Mouse (Mus musculus) hindbrain, embryonic 13.5 days (tissue): ENCODE data around the gene Ppt2. TPM values are rescaled to one million over a fixed set of nuclear protein-coding genes. Genes with fewer than 3 reads are reported as not detected.

Experiments
- ATAC-seq: fragments of 200-750 bp; cut with Nextera tagmentation; 2 replicates; pipeline ENCODE4 v1.8.0; 2017; ENCODE audit warnings: moderate TSS enrichment; ENCODE audit not compliant: low FRiP score
- H3K27ac ChIP-seq: fragments of 300-500 bp; sonication (generic); 2 replicates; pipeline ENCODE4 v1.5.1; 2015; ENCODE audit warnings: inconsistent platforms, mild to moderate bottlenecking, moderate library complexity
- H3K27me3 ChIP-seq: fragments of 300-500 bp; sonication (generic); 2 replicates; pipeline ENCODE4 v1.6.1; 2015; ENCODE audit warnings: mild to moderate bottlenecking, inconsistent platforms
- H3K36me3 ChIP-seq: fragments of 300-500 bp; sonication (generic); 2 replicates; pipeline ENCODE4 v1.6.1; 2015; ENCODE audit warnings: mild to moderate bottlenecking, inconsistent platforms
- H3K4me1 ChIP-seq: fragments of 300-500 bp; sonication (generic); replicated peaks from 2 replicates; pipeline ENCODE4 v1.6.1; 2015; ENCODE audit warnings: inconsistent platforms
- H3K4me2 ChIP-seq: fragments of 300-500 bp; sonication (generic); 2 replicates; pipeline ENCODE4 v1.6.1; 2015; ENCODE audit warnings: inconsistent platforms, mild to moderate bottlenecking, moderate library complexity
- H3K4me3 ChIP-seq: fragments of 300-500 bp; sonication (generic); 2 replicates; pipeline ENCODE4 v1.5.1; 2015; ENCODE audit warnings: mild to moderate bottlenecking, inconsistent platforms
- H3K9ac ChIP-seq: fragments of 300-500 bp; sonication (generic); 2 replicates; pipeline ENCODE4 v1.6.1; 2015; ENCODE audit warnings: mild to moderate bottlenecking, inconsistent platforms
- H3K9me3 ChIP-seq: fragments of 300-500 bp; sonication (generic); 2 replicates; pipeline ENCODE4 v1.6.1; 2016; ENCODE audit warnings: inconsistent platforms
- WGBS: fragments of 180-500 bp; shearing (Covaris S2); methylation state at CpG from one replicate; pipeline ENCODE4 v1.1.7; 2015; 5-methylcytosine and 5-hydroxymethylcytosine counted together
- polyA plus RNA-seq: library from polyadenylated mRNA; unstranded; fragments of >200 nt; fragmentation: Nextera tagmentation; extraction: Ambion mirVana; gene quantifications from 2 replicates; pipeline ENCODE4 v1.2.1, GENCODE M21; 2015

The Ppt2 gene
- polyA plus RNA-seq, 1 experiment from 2014 or later: 21.7 TPM

DNA sequence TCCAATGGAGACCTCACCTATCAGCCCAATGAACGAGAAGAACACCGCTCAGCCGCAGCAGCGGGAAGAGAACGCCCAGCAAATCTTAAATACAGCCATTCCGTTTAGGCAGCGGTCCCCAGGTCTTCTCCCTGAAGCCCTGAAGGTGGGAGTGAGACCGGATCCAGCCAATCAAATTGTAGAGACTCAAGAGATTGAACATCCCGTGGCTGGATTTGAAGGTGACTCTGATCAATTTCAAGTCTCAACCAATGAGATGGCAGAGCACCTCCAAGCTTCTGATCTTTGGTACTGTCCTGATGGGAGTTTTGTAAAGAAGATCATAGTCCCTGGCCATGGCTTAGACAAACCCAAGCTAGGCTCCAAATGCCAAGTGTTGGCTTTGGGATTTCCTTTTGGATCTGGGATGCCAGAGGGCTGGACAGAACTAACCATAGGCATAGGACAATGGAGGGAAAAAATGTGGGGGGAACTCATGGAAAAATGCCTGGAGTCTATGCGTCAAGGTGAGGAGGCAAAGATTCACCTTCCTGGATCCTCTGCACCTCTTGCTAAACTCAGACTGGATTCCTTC, 17.0 kb upstream of the Ppt2 start:
- Histone ChIP-seq H3K27me3 (no peaks in the 10 kb centered on the region), H3K4me2 (peak overlapping the region; percentile 85), H3K9ac (peak overlapping the region; percentile 72), H3K36me3 (peaks cover 20% of the 10 kb centered on the region), H3K27ac (0 out of 2 replicates have a peak overlapping the region, but pooled peaks have one; percentile 74), H3K4me3 (peak overlapping the region; percentile 56), H3K9me3 (no peaks in the 10 kb centered on the region), H3K4me1 (peaks cover 50% of the 10 kb centered on the region)
- 45% methylated on average over 10 of the region's 10 CpGs for WGBS
- no peak for ATAC-seq

DNA sequence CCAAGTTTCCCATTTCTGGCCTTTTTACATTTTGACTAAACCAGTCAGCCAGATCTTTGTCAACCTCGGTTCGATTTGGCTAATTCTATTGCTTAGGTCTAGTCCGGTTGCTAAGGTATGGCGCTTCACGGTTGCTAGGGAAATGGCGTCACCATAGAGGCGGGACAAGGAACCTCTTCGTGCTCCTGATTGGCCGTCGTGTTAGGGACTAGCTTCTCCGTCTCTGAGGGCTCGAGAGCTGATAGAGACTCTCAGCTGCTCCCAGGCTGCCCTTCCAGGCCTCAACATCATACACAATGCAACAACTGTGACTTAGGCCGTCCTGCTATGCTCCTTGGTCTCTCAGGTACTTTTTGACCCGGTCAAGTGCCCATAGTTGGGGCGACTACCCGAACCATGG, 16.3 kb upstream of the Ppt2 start, which contains the start of gene Fkbpl:
TSS of gene Fkbpl (plus strand) at position 157 of the 400 bp plus-strand sequence.
- Histone ChIP-seq H3K4me3 (peak within 1 kb of the TSS; percentile 56), H3K4me1 (peaks cover 51% of the 10 kb centered on the region), H3K9me3 (no peaks in the 10 kb centered on the region), H3K36me3 (peaks cover 13% of the 10 kb centered on the region), H3K4me2 (peak within 1 kb of the TSS; percentile 85), H3K27me3 (no peaks in the 10 kb centered on the region), H3K27ac (peak within 1 kb of the TSS; percentile 74), H3K9ac (peak within 1 kb of the TSS; percentile 72)
- WGBS: 1% methylated on average over 16 of the region's 16 CpGs
- peak; percentile 69 for ATAC-seq

DNA sequence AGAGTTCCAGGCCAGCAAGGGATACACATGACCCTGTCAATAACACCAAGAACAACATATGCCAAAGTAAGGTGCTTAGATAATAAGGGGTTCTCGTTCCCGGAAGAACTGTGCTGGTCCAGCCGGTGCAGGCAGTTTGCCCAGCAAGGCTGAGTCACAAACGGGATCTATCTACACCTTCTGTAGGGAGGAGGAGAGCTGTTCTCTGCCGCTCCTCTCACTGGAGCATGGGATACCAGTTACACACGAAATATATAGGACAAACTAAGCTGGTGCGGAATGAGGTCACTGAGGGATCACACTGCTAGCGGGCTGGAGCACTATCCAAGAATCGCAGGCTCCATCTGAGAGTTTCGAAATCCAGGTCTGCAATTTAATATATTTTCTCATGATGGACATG, 15.6 kb upstream of the Ppt2 start:
- H3K9ac ChIP-seq: no peak overlapping the region
- ATAC-seq: no peak
- H3K27ac ChIP-seq: peak overlapping the region; percentile 74; the same call in 1 of the 2 replicates
- H3K27me3 ChIP-seq: no peaks in the 10 kb centered on the region
- no peak overlapping the region for H3K4me2 ChIP-seq
- H3K4me1 ChIP-seq: peaks cover 49% of the 10 kb centered on the region
- 90% methylated on average over 10 of the region's 10 CpGs for WGBS
- no peak overlapping the region for H3K4me3 ChIP-seq
- peaks cover 6% of the 10 kb centered on the region for H3K36me3 ChIP-seq
- no peaks in the 10 kb centered on the region for H3K9me3 ChIP-seq

DNA sequence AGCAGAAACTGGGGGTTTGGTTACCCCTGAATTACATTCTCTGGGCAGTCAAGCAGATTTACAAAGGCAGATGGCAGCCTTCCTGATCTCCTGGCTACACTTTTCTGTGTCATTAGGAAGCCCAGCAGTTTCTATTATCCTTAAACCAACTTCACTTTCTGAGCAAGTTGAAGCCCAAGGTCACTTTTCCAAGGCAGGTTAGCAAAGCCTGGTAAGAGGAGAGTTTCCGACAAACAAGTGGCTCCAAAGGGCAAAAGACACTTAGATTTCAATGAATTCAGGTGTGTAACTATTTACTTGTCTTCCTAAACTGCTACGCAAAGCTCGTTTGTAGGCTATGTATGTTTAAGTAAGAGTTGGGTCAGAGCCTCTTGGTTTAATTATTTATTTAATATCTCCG, 15.1 kb upstream of the Ppt2 start:
- no peak overlapping the region for H3K4me2 ChIP-seq
- no peak for ATAC-seq
- H3K27ac ChIP-seq: no peak overlapping the region
- peaks cover 44% of the 10 kb centered on the region for H3K4me1 ChIP-seq
- WGBS: 92% methylated on average over 4 of the region's 4 CpGs
- H3K36me3 ChIP-seq: peaks cover under 1% of the 10 kb centered on the region
- no peak overlapping the region for H3K9ac ChIP-seq
- H3K4me3 ChIP-seq: no peak overlapping the region
- H3K27me3 ChIP-seq: no peaks in the 10 kb centered on the region
- H3K9me3 ChIP-seq: no peaks in the 10 kb centered on the region

DNA sequence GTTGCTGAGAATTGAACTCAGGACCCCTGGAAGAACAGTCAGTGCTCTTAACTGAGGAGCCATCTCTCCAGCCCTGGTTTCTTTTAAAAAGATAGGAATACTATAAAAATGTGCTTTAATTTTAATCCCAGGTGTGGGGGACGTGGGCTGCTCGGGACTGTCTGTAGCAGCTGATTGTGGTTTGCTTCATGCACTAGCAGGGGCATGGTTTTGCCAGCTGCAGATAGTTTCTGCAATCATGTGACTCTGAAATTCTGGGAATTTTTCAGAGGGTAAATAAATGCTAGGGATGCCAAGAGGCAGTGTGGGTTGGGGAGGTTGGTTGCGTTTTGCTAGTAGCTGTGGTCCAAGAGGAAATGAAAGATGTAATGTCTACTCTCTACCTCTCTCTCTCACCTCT, 13.6 kb upstream of the Ppt2 start:
- 88% methylated on average over 3 of the region's 3 CpGs for WGBS
- H3K9me3 ChIP-seq: no peaks in the 10 kb centered on the region
- ATAC-seq: no peak
- H3K9ac ChIP-seq: no peak overlapping the region
- H3K36me3 ChIP-seq: no peaks in the 10 kb centered on the region
- peak overlapping the region; percentile 83; the same call in 1 of the 2 replicates for H3K27ac ChIP-seq
- peaks cover 34% of the 10 kb centered on the region for H3K4me1 ChIP-seq
- no peak overlapping the region for H3K4me3 ChIP-seq
- H3K4me2 ChIP-seq: no peak overlapping the region
- H3K27me3 ChIP-seq: peaks cover 6% of the 10 kb centered on the region; the same call in 1 of the 2 replicates

DNA sequence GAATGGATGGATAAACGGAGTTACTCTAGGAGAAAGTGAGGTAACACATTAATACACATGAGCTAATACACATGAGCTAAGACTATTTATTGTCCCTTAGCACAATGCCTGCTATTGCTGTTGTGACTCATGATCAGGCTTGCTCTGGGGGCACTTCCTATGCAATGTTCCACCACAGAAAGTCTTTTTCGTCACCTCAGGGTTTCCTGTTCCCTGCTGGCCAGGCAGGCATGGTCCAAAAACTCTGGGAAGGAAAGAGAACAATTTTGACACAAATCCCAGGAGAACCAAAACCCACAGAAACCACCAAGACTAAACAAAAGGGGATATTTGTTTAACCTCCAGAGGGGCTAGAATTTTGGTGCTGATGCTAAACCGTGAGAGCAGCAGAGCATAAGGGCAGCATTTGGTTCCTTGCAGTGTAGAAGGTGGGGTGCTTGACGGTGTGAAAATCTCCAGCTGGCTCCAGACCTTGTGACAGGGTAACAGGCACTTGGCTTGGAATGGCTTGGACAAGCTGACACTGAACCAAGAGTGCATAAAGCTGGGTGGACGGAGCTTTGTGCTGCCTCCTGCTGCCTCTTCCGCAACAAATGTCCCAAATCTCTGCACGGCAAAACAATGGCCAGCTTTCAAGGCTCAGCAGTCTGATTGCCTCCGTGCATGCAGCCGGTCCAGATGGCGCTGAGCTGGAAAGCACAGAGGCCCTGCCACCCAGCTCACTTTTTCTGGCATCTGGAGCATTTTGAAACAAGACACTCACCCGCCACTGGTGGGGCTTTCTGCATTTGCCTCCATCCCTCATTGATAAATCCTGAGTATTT, 12.7 kb upstream of the Ppt2 start:
- peaks cover 27% of the 10 kb centered on the region for H3K4me1 ChIP-seq
- H3K36me3 ChIP-seq: no peaks in the 10 kb centered on the region
- WGBS: 12% methylated on average over 11 of the region's 11 CpGs
- H3K27me3 ChIP-seq: peaks cover 10% of the 10 kb centered on the region
- H3K27ac ChIP-seq: peak overlapping the region; percentile 83
- no peak for ATAC-seq
- 0 out of 2 replicates have a peak overlapping the region, but pooled peaks have one; percentile 6 for H3K4me2 ChIP-seq
- H3K9me3 ChIP-seq: no peaks in the 10 kb centered on the region
- H3K9ac ChIP-seq: peak overlapping the region; percentile 51
- no peak overlapping the region for H3K4me3 ChIP-seq

DNA sequence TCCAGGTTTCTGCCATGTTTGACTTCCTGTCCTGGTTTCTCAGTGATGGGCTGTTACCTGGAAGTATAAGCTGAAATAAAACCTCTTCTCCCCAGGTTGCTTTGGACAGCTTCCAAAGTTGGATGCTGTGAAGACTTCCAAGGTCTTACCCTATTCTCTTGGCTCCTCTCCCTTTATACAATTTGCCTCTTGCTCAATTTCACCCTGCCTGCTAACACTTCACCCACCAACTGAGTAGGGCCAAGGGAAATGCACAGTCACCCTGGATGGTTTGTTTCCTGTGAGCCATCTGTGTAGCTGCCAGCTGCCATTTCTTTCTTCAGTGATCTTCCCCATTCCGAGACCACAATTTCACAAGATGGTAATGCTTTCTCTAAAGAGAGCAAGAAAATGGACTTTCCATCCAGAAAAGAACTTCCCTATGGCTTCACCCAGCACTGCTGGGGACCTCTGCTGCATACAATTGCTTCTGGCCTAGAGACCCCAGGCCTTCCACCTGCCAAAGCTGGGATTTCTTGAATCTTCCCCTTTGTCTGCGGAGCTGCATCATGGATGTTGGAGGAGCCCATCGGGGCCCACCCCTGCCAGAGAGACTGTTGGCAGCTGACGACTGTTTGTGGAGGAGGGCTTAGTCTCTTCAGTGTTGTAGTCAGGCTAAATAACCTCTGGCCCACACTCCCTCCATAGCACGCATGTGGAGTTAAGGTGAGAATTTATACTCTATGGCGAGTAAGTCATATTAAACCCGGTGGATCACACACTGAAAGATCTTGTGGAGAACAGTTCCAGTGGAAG, 11.3 kb upstream of the Ppt2 start:
- WGBS: 84% methylated on average over 7 of the region's 7 CpGs
- H3K4me2 ChIP-seq: no peak overlapping the region
- H3K4me1 ChIP-seq: peaks cover 16% of the 10 kb centered on the region
- no peak overlapping the region for H3K9ac ChIP-seq
- ATAC-seq: no peak
- no peak overlapping the region for H3K4me3 ChIP-seq
- peaks cover 17% of the 10 kb centered on the region for H3K27me3 ChIP-seq
- no peak overlapping the region for H3K27ac ChIP-seq
- H3K9me3 ChIP-seq: no peaks in the 10 kb centered on the region
- no peaks in the 10 kb centered on the region for H3K36me3 ChIP-seq

DNA sequence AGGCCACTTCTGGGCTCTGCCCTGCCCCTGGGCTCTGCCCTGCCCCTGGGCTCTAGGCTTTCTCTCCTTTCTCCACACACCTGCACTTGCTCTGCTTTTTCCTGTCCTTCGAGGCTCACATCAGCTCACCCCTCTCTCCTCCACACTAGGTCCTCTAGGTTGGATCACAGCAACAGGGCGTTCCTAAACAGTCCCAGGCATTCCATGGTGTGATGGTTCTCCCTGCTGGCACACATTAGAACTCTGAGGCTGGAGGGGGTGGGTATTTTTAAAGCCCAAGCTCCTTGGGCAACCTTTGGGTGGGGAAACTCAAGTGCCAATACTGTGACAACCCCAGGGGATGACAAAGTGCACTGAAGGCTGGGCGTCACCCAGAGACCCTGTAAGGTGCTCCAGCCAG, 9.1 kb upstream of the Ppt2 start:
- Histone ChIP-seq H3K9ac (peak overlapping the region; percentile 30; the same call in 1 of the 2 replicates), H3K4me3 (no peak overlapping the region), H3K27me3 (peaks cover 34% of the 10 kb centered on the region), H3K4me1 (peaks cover 16% of the 10 kb centered on the region), H3K9me3 (no peaks in the 10 kb centered on the region), H3K4me2 (no peak overlapping the region), H3K36me3 (no peaks in the 10 kb centered on the region), H3K27ac (no peak overlapping the region)
- no peak for ATAC-seq
- WGBS: 68% methylated on average over 3 of the region's 3 CpGs

DNA sequence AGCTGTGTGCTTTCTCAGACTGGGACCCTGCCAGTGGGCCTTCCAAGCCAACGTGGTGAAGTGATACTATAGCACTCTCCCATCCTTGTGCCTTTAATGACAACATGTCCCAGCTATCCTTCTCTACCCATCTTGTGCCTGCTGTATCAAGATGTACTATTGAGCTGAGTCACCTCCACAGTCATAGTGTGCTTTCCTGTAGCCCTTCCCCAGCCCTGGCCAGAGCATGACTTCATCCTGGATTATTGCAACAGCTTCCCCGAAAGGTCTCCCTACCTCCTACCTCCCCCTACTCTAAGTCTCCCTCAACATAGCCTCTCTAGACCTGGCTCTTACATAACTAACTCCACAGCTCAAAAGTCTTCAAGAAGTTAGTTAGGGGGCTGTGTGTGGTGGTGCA, 7.4 kb upstream of the Ppt2 start:
- Histone ChIP-seq H3K4me3 (no peak overlapping the region), H3K4me1 (peaks cover 21% of the 10 kb centered on the region), H3K36me3 (no peaks in the 10 kb centered on the region), H3K9me3 (no peaks in the 10 kb centered on the region), H3K27ac (no peak overlapping the region), H3K9ac (no peak overlapping the region), H3K4me2 (no peak overlapping the region), H3K27me3 (peaks cover 52% of the 10 kb centered on the region)
- ATAC-seq: no peak
- WGBS: 76% methylated on average over 2 of the region's 2 CpGs

DNA sequence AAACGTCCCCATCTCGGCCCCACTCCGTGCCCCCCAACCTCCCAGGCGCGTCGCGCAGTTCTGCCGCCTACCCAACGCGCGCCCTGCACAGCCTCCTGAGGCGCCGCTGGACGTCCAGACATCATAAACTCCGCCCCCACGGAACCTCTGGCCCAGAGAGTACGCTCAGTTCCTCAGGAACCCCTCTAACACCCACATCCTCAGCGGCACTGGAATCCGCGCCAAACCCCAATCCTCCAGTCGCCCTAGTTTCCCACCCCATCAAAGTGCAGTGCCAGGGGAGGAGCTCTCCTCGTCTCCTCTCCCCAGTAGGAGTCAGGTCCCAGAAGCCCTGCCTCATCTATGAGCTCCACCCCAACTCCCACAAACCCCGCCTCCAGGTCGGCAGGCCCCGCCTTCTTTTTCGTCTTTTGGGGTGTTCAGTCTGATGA, 4.0 kb upstream of the Ppt2 start:
- Histone ChIP-seq H3K4me2 (peak overlapping the region; percentile 91), H3K36me3 (no peaks in the 10 kb centered on the region), H3K4me1 (peaks cover 49% of the 10 kb centered on the region), H3K9ac (peak overlapping the region; percentile 83), H3K9me3 (no peaks in the 10 kb centered on the region), H3K27ac (no peak overlapping the region), H3K27me3 (peaks cover 58% of the 10 kb centered on the region), H3K4me3 (peak overlapping the region; percentile 73)
- 1% methylated on average over 26 of the region's 26 CpGs for WGBS
- no peak for ATAC-seq

DNA sequence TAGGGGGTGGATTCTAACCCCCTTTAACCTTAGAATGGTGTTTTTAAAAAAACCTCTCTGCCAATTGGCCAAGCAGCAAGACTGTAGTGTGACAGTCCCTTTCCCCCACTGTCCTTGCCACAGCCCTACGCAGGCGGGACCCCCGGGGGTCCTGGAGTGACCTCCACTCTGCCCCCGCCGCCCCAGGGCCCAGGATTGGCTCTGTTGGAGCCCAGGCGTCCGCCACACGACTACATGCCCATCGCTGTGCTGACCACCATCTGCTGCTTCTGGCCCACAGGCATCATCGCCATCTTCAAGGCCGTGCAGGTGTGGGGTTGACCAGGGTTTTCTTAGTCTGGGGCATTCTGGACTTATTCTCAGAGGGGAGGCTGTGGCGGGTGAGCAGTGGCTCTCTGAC, 3.3 kb upstream of the Ppt2 start:
- Histone ChIP-seq H3K36me3 (no peaks in the 10 kb centered on the region), H3K4me1 (peaks cover 50% of the 10 kb centered on the region), H3K27me3 (peaks cover 57% of the 10 kb centered on the region), H3K27ac (no peak overlapping the region), H3K4me3 (peak overlapping the region; percentile 73), H3K9me3 (no peaks in the 10 kb centered on the region), H3K9ac (peak overlapping the region; percentile 83), H3K4me2 (peak overlapping the region; percentile 91)
- 6% methylated on average over 12 of the region's 12 CpGs for WGBS
- no peak for ATAC-seq

DNA sequence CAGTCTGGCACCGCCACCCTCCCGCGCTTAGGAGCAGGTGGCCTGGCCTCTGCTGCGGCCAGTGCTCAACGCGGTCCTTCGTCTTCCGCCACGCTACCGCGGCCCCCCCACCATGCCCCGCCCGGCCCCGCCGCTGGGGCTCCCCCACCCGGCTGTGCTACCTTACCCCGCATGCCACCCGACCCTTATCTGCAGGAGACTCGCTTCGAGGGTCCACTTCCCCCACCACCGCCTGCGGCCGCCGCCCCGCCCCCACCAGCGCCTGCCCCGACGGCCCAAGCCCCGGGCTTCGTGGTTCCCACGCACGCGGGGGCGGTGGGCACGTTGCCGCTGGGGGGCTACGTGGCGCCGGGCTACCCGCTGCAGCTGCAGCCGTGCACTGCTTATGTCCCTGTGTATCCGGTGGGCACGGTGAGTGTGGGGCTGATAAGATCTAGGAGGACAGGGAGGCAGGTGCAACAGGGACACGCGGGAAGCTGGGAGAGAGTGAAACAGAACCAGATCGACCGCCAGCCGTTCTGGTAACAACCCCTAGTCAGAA, 2.5 kb upstream of the Ppt2 start:
- ATAC-seq: no peak
- Histone ChIP-seq H3K4me1 (peaks cover 58% of the 10 kb centered on the region), H3K9ac (peak overlapping the region; percentile 83), H3K4me2 (peak overlapping the region; percentile 91), H3K27me3 (peaks cover 52% of the 10 kb centered on the region), H3K4me3 (peak overlapping the region; percentile 73), H3K36me3 (no peaks in the 10 kb centered on the region), H3K9me3 (no peaks in the 10 kb centered on the region), H3K27ac (no peak overlapping the region)
- 1% methylated on average over 44 of the region's 48 CpGs for WGBS
